Mouse (Mus musculus) bone marrow, adult 2 months (tissue): Measurements from ENCODE around the gene Ptrhd1.

Experiments used
- CTCF ChIP-seq: fragments of 200-500 bp; IDR thresholded peaks from 2 replicates; pipeline ENCODE4 v1.5.1; 2011; ENCODE audit warnings: low read length, control low read depth; ENCODE audit not compliant: control insufficient read depth, insufficient read depth
- POLR2A ChIP-seq: fragments of 200-500 bp; IDR thresholded peaks from 2 replicates; pipeline ENCODE4 v1.6.1; 2011; ENCODE audit warnings: low read depth, mild to moderate bottlenecking, control low read depth, low read length, borderline replicate concordance; ENCODE audit not compliant: control insufficient read depth

DNA sequence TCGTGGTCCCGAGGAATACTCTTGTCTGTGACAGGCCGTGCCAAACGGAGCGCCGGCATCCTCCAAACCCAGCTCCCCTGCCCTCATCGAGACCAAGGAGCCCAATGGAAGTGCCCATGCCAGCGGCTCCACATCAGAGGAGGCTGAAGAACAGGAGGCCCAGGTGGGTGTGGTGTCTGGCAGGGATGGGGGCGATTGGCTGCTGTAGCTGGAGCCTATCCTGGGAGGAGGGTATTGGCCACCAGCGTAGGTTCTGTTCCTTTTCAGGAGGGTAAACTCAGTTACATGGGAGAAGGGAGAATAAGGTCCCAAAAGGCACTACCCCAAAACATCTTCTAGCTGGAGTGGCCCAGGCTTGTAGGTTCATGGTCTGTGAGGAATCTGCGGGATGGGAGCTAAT lies 34.6 kb upstream of the Ptrhd1 start:
- TF ChIP-seq CTCF (no peak), POLR2A (no peak)
